Mouse (Mus musculus): ENCODE measurements around the gene Dock3.

DNA sequence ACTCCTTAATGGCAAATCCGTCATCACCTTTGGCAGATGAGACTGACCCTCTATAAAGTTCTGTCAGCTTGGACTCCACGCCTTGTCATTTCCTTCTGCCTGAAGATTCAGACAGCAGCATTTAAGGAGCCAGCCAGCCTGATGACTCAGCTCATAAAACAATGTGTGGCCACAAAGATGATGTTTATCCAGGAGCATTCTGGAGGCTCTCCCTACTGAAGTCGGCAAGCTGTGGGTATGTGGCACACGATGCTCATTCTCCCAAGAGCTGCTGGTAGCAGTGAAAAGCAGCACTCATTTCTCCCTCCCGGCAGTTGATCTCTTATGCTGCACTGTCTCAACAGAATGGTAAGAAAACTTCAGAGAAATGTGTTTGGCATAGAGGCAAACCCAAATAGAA, 3.6 kb upstream of the Dock3 start:
- TF ChIP-seq CTCF (IDR thresholded peaks at IDR 0.05; ENCODE audit: low read depth, low read length) (no peak), POLR2A (IDR thresholded peaks at IDR 0.05; ENCODE audit: insufficient read depth, low read length) (no peak), EP300 (IDR thresholded peaks at IDR 0.05; ENCODE audit: insufficient read depth, low read depth, low read length) (no peak)

Data from ES-Bruce4 (cell line).